Mouse (Mus musculus) E14TG2a.4 (cell line): ENCODE data around the gene Anapc16.

Experiments used
- CTCF ChIP-seq: conservative IDR thresholded peaks from 2 replicates; pipeline ENCODE4 v1.5.1; 2014; ENCODE audit warnings: low read length
- NANOG ChIP-seq: IDR thresholded peaks from 2 replicates; pipeline ENCODE4 v1.6.1; 2014; ENCODE audit warnings: borderline replicate concordance, low read length, mixed read lengths
- POU5F1 ChIP-seq: IDR thresholded peaks from 2 replicates; pipeline ENCODE4 v1.6.1; 2014; ENCODE audit warnings: low read length, borderline replicate concordance

GRCm38 (mm10) chr10:59952781-59953563, 50.0 kb downstream of the Anapc16 start:
- TF ChIP-seq CTCF (no peak), POU5F1 (no peak), NANOG (no peak)
